Mouse (Mus musculus) kidney, embryonic 15.5 days (tissue): Measurements from ENCODE around the gene Upf2. TPM values are rescaled to one million over a fixed set of nuclear protein-coding genes. Genes with fewer than 3 reads are reported as not detected.
"Not testable (repeated sequence)": the region's sequence is repeated elsewhere in the genome, so short reads cannot be mapped to it uniquely, and the experiment has no call there.

ENCODE experiments used
- ATAC-seq: fragments of 200-750 bp; cut with Nextera tagmentation; replicated peaks from 2 replicates; pipeline ENCODE4 v1.8.0; 2017; ENCODE audit warnings: moderate TSS enrichment; ENCODE audit not compliant: low FRiP score
- H3K27ac ChIP-seq: fragments of 300-500 bp; sonication (generic); 2 replicates; pipeline ENCODE4 v1.5.1; 2015; ENCODE audit warnings: mild to moderate bottlenecking, inconsistent platforms
- H3K27me3 ChIP-seq: fragments of 300-500 bp; sonication (generic); 2 replicates; pipeline ENCODE4 v1.6.1; 2015; ENCODE audit warnings: inconsistent platforms
- H3K36me3 ChIP-seq: fragments of 300-500 bp; sonication (generic); 2 replicates; pipeline ENCODE4 v1.6.1; 2015; ENCODE audit warnings: inconsistent platforms
- H3K4me1 ChIP-seq: fragments of 300-500 bp; sonication (generic); 2 replicates; pipeline ENCODE4 v1.6.1; 2015; ENCODE audit warnings: inconsistent platforms
- H3K4me2 ChIP-seq: fragments of 300-500 bp; sonication (generic); 2 replicates; pipeline ENCODE4 v1.6.1; 2015; ENCODE audit warnings: moderate library complexity, mild to moderate bottlenecking, inconsistent platforms
- H3K4me3 ChIP-seq: fragments of 300-500 bp; sonication (generic); replicated peaks from 2 replicates; pipeline ENCODE4 v1.5.1; 2015; ENCODE audit warnings: mild to moderate bottlenecking, inconsistent platforms
- H3K9ac ChIP-seq: fragments of 300-500 bp; sonication (generic); 2 replicates; pipeline ENCODE4 v1.6.1; 2015; ENCODE audit warnings: mild to moderate bottlenecking, inconsistent platforms
- H3K9me3 ChIP-seq: fragments of 300-500 bp; sonication (generic); replicated peaks from 2 replicates; pipeline ENCODE4 v1.6.1; 2016; ENCODE audit warnings: inconsistent platforms
- WGBS: fragments of 180-500 bp; shearing (Covaris S2); methylation state at CpG from one replicate; pipeline ENCODE4 v1.1.7; 2015; ENCODE audit warnings: mixed read lengths; 5-methylcytosine and 5-hydroxymethylcytosine counted together
- polyA plus RNA-seq: library from polyadenylated mRNA; unstranded; fragments of >200 nt; fragmentation: Nextera tagmentation; extraction: Ambion mirVana; gene quantifications from 2 replicates; pipeline ENCODE4 v1.2.1, GENCODE M21; 2015

Gene Upf2
- polyA plus RNA-seq, 1 experiment from 2014 or later: 11.5 TPM

DNA sequence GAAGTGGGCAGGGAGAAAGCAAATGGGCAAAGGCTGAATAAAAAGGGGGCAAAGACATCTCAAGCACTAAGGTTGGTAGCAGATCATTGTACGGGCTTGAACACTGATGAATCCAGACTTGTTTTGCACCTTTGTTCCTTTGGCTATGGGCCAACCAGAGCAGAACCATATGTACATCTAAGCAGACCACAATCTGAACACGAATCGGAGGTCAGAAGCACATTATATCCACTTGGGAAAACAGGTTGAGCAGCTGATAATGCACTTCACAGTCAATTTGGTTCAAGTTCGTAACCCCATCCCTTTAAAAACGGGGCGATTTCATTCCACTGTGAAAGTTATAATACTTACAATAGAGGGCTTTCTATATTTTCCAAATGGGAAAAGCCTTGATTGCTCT, 964 bp upstream of the Upf2 start:
- Histone ChIP-seq H3K27me3 (no peaks in the 10 kb centered on the region), H3K36me3 (no peaks in the 10 kb centered on the region), H3K4me1 (peaks cover 11% of the 10 kb centered on the region), H3K27ac (peak overlapping the region; percentile 86), H3K4me2 (peak overlapping the region; percentile 77), H3K4me3 (peak overlapping the region; percentile 88), H3K9me3 (no peaks in the 10 kb centered on the region), H3K9ac (peak overlapping the region; percentile 58)
- 5% methylated on average over 6 of the region's 6 CpGs for WGBS
- no peak for ATAC-seq

DNA sequence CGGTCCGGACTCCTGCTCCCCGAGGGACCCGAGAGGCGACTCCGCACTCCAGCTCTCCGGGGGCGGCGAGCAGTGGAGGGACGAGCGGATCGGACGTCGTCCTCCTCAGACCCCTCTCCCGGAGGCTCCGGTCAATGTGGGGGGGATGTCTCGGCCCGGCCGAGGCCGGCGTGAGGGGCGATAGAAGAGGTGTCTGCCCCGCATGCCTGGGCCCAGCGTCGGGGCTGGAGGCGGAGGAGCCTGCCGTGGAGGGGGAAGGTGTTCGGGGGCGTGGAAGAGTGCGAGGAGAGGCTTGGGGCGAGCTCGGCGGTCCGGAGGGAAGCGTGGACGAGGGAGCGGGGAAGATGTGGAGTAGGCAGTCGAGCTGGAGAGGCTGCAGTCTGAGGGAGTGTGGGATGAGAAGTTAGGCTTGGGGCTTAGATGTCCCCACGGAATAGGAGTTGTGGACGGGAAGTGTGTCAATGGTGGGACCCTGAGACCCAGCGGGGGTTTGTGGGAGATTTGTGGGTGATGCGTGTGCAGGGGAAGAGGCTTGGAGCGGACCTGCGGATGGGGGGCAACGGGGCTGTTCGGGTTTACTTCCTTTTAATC, 447 bp downstream of the Upf2 start:
- WGBS: under 1% methylated on average over 46 of the region's 46 CpGs
- Histone ChIP-seq H3K27me3 (no peaks in the 10 kb centered on the region), H3K4me3 (peak overlapping the region; percentile 88), H3K4me2 (peak overlapping the region; percentile 77), H3K27ac (peak overlapping the region; percentile 86), H3K9ac (peak overlapping the region; percentile 76), H3K4me1 (peaks cover 11% of the 10 kb centered on the region), H3K36me3 (no peaks in the 10 kb centered on the region), H3K9me3 (no peaks in the 10 kb centered on the region)
- no peak; the same call in none of the 2 replicates for ATAC-seq

GRCm38 (mm10) chr2:5957705-5958104, 6.4 kb downstream of the Upf2 start:
- H3K9me3 ChIP-seq: no peaks in the 10 kb centered on the region
- H3K9ac ChIP-seq: no peak overlapping the region
- H3K36me3 ChIP-seq: peaks cover 49% of the 10 kb centered on the region
- H3K4me1 ChIP-seq: no peaks in the 10 kb centered on the region
- H3K4me3 ChIP-seq: no peak overlapping the region
- ATAC-seq: no peak
- H3K27me3 ChIP-seq: no peaks in the 10 kb centered on the region
- H3K27ac ChIP-seq: no peak overlapping the region
- no peak overlapping the region for H3K4me2 ChIP-seq
- WGBS: 92% methylated on average over 9 of the region's 9 CpGs

DNA sequence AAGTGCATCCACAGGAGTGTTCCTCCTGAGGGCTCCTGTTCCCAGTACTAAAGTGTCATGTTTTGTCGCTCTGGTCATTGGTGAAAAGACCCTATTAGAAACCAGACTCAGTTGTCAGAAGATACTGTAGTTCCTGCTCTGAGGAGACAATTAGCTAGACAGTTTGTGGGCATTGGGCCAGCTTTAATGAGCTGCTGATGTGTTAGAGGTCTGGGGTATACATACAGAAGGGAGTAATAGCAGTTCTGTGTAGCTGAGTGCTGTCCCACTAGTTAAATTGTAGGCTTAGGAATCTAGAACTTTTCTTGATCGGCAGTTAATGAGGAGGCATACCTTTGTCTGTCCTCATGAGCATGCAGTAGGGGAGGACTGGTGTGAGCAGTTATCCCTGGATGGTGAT, 11.0 kb downstream of the Upf2 start:
- Histone ChIP-seq H3K4me3 (no peak overlapping the region), H3K9ac (no peak overlapping the region), H3K27me3 (no peaks in the 10 kb centered on the region), H3K9me3 (no peaks in the 10 kb centered on the region), H3K36me3 (peaks cover 71% of the 10 kb centered on the region), H3K27ac (no peak overlapping the region), H3K4me2 (no peak overlapping the region), H3K4me1 (no peaks in the 10 kb centered on the region)
- WGBS: 90% methylated on average over 2 of the region's 2 CpGs
- no peak for ATAC-seq

DNA sequence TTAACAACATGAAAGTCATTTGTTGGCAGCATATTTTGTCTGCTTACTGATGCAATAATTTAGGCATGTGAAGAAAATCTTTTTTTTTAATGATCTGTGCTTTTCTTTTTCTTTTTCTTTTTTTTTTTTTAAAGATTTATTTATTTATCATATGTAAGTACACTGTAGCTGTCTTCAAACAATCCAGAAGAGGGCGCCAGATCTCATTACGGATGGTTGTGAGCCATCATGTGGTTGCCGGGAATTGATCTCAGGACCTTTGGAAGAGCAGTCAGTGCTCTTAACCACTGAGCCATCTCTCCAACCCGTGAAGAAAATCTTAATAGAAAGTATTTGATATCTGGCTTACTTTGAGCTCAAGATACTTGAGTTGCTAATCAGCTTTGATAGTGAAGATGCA, 12.5 kb downstream of the Upf2 start:
- H3K9ac ChIP-seq, H3K4me3 ChIP-seq, H3K9me3 ChIP-seq, H3K4me1 ChIP-seq, H3K27me3 ChIP-seq, H3K4me2 ChIP-seq, ATAC-seq, H3K27ac ChIP-seq: not testable (repeated sequence)
- WGBS: 91% methylated on average over 4 of the region's 4 CpGs
- H3K36me3 ChIP-seq: peaks cover 56% of the 10 kb centered on the region

DNA sequence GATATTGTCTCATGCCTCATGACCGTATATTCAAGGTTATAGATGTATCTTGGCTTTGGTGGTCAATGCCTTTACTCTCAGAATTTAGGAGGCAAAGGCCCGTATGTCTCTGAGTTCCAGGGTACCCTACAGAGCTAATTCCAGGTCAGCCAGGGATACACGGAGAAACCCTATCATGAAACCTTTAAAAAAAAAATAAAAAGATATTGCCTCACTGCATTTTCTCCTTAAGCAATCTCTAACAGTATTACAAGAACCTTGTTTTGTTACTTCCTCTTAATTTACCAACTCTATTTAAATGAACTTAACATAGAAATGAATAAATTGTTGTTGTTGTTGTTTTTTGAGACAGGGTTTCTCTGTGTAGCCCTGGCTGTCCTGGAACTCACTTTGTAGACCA, 14.7 kb downstream of the Upf2 start:
- Histone ChIP-seq H3K9me3 (no peaks in the 10 kb centered on the region), H3K4me1 (no peaks in the 10 kb centered on the region), H3K9ac (no peak overlapping the region), H3K36me3 (peaks cover 41% of the 10 kb centered on the region), H3K27me3 (no peaks in the 10 kb centered on the region), H3K27ac (no peak overlapping the region), H3K4me2 (no peak overlapping the region), H3K4me3 (no peak overlapping the region)
- WGBS: 94% methylated on average over 3 of the region's 3 CpGs
- no peak for ATAC-seq

DNA sequence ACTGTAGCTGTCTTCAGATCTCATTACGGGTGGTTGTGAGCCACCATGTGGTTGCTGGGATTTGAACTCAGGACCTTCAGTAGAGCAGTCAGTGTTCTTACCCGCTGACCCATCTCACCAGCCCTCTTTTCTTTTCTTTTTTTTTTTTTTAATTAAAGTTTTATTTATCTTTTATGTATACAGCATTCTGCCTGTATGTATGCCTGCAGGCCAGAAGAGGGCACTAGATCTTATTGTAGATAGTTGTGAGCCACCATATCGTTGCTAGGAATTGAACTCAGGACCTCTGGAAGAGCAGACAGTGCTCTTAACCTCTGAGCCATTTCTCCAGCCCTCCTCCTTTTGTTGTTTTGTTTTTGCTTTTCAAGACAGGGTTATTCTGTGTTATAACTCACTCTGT, 19.4 kb downstream of the Upf2 start:
- ATAC-seq, H3K27me3 ChIP-seq, H3K4me3 ChIP-seq, H3K27ac ChIP-seq, H3K4me1 ChIP-seq, H3K9me3 ChIP-seq, H3K9ac ChIP-seq, H3K4me2 ChIP-seq: not testable (repeated sequence)
- H3K36me3 ChIP-seq: peaks cover 25% of the 10 kb centered on the region
- WGBS: 90% methylated on average over 3 of the region's 3 CpGs

DNA sequence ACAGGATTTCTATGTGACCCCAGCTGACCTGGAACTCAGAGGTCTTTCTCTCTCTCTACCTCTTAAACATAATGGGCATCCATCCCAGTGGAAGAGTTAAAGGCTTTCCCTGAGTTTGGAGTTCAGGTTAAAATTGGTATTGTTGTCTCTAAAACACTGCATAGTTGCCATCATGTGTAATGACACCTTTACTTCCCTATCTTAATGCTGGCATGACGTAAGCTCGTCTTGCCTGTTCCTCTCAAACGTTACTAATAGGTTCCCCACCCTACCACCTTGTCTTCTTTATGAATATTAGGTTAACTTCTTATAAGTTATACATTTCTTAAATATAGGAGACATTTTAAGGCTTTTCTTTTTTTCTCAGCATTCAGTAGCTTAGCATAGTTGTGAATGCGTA, 26.3 kb downstream of the Upf2 start:
- no peak overlapping the region for H3K27ac ChIP-seq
- no peak overlapping the region for H3K4me2 ChIP-seq
- no peak for ATAC-seq
- 95% methylated on average over 4 of the region's 4 CpGs for WGBS
- H3K27me3 ChIP-seq: no peaks in the 10 kb centered on the region
- no peak overlapping the region for H3K4me3 ChIP-seq
- H3K4me1 ChIP-seq: no peaks in the 10 kb centered on the region
- H3K9ac ChIP-seq: no peak overlapping the region
- no peaks in the 10 kb centered on the region for H3K9me3 ChIP-seq
- peaks cover 63% of the 10 kb centered on the region for H3K36me3 ChIP-seq

DNA sequence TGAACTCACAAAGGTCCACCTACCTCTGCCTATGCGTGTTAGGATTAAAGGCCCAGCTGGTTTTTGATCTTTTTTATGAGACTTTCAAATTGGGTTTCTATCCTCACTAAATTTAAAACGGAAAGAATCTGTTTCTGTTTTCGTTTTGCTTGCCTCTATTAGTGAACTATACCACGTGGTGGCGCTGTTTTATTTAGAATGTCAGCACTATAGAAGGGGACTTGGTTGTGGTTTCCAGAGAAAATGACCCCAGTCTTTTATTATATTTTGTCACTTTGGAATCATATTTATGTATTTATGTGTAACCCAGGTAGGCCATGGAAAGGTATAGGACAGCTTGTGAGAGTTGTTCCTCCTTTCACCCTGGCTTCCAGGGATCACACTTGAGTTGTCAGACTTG, 44.3 kb downstream of the Upf2 start:
- H3K4me3 ChIP-seq: no peak overlapping the region
- H3K27me3 ChIP-seq: no peaks in the 10 kb centered on the region
- WGBS: 19% methylated on average over 5 of the region's 5 CpGs
- no peaks in the 10 kb centered on the region for H3K4me1 ChIP-seq
- no peak overlapping the region for H3K27ac ChIP-seq
- peaks cover 24% of the 10 kb centered on the region for H3K36me3 ChIP-seq
- no peak overlapping the region for H3K9ac ChIP-seq
- no peaks in the 10 kb centered on the region for H3K9me3 ChIP-seq
- H3K4me2 ChIP-seq: no peak overlapping the region
- no peak for ATAC-seq

DNA sequence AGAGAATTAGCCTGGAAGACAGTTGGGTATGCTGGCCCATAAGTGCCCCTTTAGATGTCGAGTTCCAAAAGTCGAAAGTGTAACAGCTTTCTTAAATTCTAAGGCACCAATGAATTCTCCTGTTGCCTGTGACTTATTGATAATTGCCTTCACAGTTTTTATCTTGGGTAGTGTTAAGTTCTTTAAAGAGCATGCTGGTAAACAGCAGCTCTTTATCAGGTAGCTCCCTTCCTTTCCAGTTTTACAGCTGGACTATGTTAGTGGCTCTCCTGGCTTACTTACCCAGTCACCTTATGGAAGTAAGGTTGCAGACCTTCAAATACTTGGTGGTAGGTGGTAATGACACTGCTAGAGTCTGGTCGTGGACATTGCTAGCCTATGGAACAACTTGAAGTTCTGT, 52.7 kb downstream of the Upf2 start:
- Histone ChIP-seq H3K27me3 (no peaks in the 10 kb centered on the region), H3K4me3 (no peak overlapping the region), H3K4me1 (0 out of 2 replicates have a peak, but pooled peaks cover 4% of the 10 kb centered on the region), H3K36me3 (peaks cover 29% of the 10 kb centered on the region), H3K27ac (no peak overlapping the region), H3K4me2 (no peak overlapping the region), H3K9me3 (no peaks in the 10 kb centered on the region), H3K9ac (no peak overlapping the region)
- WGBS: 83% methylated on average over 3 of the region's 3 CpGs
- ATAC-seq: no peak

DNA sequence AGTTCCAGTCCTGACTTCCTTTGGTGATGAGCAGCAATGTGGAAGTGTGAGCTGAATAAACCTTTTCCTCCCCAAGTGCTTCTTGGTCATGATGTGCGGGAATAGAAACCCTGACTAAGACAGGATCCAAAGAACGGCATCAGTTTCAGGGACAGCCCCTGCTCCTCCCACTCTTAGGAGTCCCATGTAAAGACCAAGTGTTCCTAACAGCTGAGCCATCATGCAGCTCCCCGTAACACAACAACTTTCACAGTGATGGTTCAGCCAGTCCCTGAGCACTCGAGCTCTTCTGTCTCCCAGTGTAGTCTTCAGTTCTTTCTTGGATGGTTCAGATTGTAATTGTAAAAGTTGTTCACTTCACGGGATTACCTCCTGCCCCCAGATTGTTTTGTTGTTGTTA, 63.3 kb downstream of the Upf2 start:
- ATAC-seq: no peak
- 84% methylated on average over 5 of the region's 5 CpGs for WGBS
- Histone ChIP-seq H3K27me3 (no peaks in the 10 kb centered on the region), H3K4me2 (no peak overlapping the region), H3K27ac (no peak overlapping the region), H3K9ac (no peak overlapping the region), H3K4me3 (no peak overlapping the region), H3K9me3 (no peaks in the 10 kb centered on the region), H3K4me1 (no peaks in the 10 kb centered on the region), H3K36me3 (peaks cover 45% of the 10 kb centered on the region)

DNA sequence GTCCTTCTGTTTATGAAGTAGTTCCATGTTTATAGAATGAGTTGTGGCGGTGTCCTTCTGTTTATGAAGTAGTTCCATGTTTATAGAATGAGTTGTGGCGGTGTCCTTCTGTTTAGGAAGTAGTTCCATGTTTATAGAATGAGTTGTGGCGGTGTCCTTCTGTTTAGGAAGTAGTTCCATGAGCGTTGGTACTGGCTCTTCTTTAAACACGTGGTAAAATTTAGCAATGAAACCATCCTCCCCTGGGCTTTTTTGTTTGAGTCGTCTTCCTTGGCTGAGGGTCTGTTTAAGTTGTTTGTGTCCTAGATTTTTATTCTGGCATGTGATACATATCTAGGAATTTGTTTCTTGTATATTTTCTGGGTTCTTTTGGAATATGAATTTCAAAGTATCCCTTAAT, 63.9 kb downstream of the Upf2 start:
- not testable (repeated sequence) for H3K4me2 ChIP-seq, H3K27me3 ChIP-seq, H3K4me3 ChIP-seq, H3K9me3 ChIP-seq, H3K27ac ChIP-seq, H3K4me1 ChIP-seq, ATAC-seq, H3K9ac ChIP-seq
- peaks cover 51% of the 10 kb centered on the region for H3K36me3 ChIP-seq
- 88% methylated on average over 6 of the region's 6 CpGs for WGBS

DNA sequence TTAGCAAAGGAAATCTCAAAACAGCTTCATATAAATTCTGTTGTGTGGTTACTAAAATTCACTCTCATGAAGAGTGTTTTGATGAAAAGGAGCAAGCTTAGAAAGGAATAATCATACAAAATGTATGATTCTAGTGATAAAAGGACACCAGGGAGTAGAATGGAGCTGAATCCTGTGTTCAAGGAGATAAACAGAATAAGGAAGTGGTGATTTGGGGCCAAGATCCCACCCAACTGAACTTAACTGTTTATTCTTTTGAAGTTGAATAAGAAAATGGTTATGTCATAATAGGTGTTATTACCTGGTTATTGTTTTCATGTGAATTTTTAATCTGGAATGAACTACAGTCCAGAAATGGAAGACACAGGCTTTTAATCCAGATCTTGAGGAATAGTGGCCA, 69.3 kb downstream of the Upf2 start:
- no peak for ATAC-seq
- Histone ChIP-seq H3K36me3 (peaks cover 57% of the 10 kb centered on the region), H3K4me2 (no peak overlapping the region), H3K9me3 (no peaks in the 10 kb centered on the region), H3K27ac (no peak overlapping the region), H3K4me1 (no peaks in the 10 kb centered on the region), H3K27me3 (no peaks in the 10 kb centered on the region), H3K9ac (no peak overlapping the region), H3K4me3 (no peak overlapping the region)
